Mouse (Mus musculus): ENCODE results near the gene Ube2cbp. TPM values are rescaled to one million over a fixed set of nuclear protein-coding genes. Genes with fewer than 3 reads are reported as not detected.
A peak's percentile ranks its signal among the peaks of the same experiment; 100 is the strongest.

Ube2cbp gene
- 9.2 and 9.7 TPM in 2 replicates for polyA plus RNA-seq (2015; fragmentation: Nextera tagmentation; extraction: Ambion mirVana)

DNA sequence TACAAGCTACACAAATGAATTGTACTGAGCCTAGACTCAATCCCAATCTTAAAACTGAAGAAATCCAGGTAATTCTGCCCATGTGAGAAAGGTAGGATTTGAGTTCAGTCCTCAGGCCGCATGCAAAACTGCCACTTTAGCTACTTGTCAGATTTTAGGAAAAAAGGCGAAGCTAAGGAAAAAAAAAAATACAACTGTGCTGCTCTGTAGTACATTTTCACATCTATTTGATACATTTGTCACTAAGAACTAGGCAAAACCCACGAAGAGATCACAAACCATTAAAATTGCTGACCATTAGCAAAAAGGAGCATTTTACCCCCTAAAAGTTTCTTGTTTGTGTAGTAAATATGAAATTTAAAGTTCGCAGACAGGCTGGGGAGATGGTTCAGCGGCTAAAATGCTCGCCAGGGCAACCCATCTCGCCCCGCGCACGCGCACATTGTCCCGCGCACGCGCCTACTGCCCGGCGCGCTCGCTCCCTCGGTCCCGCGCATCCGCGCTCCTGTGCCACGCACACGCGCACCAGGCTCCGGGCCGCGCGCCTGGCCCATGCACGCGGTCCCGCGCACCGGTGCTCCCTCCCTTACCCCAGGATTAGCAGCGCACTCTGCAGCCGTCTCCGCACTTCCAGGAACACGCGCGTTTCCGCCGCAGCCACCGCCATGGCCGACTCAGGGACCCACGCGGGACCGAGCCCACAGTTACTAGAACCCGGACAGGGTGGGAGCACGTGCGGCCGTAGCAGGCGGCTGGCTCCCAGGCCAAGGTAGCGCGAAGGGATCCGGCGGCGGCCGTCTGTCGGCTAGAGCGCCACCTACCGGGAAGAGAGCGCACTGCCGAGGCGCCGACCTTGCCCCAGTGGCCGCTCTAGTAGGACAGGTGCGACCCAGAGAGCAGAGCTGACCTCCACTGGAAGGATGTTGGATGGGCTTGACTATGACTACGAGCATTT lies at the start of gene Ube2cbp:
Ube2cbp (minus strand) TSS at position 800 of the 955 bp plus-strand sequence.
- no peaks in the 10 kb centered on the region for H3K9me3 ChIP-seq
- WGBS, result 2% methylated on average over 70 of the region's 70 CpGs
- ATAC-seq (ENCODE audit: low FRiP score), result peak; percentile 82
- H3K4me1 ChIP-seq (replicated peaks), result peaks cover 28% of the 10 kb centered on the region
- H3K9ac ChIP-seq, result peak within 1 kb of the TSS; percentile 85
- peak within 1 kb of the TSS; percentile 65 for H3K4me3 ChIP-seq
- no peaks in the 10 kb centered on the region for H3K36me3 ChIP-seq
- H3K27ac ChIP-seq, result peak within 1 kb of the TSS; percentile 88
- peak within 1 kb of the TSS; percentile 55 for H3K4me2 ChIP-seq
- 0 out of 2 replicates have a peak, but pooled peaks cover 10% of the 10 kb centered on the region for H3K27me3 ChIP-seq

GRCm38 (mm10) chr9:86514390-86514789 lies 49.6 kb upstream of the Ube2cbp start:
- Histone ChIP-seq H3K4me1 (replicated peaks) (no peaks in the 10 kb centered on the region), H3K9ac (no peak overlapping the region), H3K27ac (no peak overlapping the region), H3K4me3 (no peak overlapping the region), H3K36me3 (peaks cover 71% of the 10 kb centered on the region), H3K4me2 (no peak overlapping the region), H3K27me3 (no peaks in the 10 kb centered on the region), H3K9me3 (no peaks in the 10 kb centered on the region)
- ATAC-seq (ENCODE audit: low FRiP score), result no peak
- 87% methylated on average over 3 of the region's 3 CpGs for WGBS

GRCm38 (mm10) chr9:86513733-86514132 lies 49.0 kb upstream of the Ube2cbp start:
- H3K9ac ChIP-seq, result no peak overlapping the region
- H3K4me1 ChIP-seq (replicated peaks), result no peaks in the 10 kb centered on the region
- H3K4me3 ChIP-seq, result no peak overlapping the region
- no peaks in the 10 kb centered on the region for H3K9me3 ChIP-seq
- H3K4me2 ChIP-seq, result no peak overlapping the region
- no peaks in the 10 kb centered on the region for H3K27me3 ChIP-seq
- H3K36me3 ChIP-seq, result peaks cover 66% of the 10 kb centered on the region
- 66% methylated on average over 5 of the region's 5 CpGs for WGBS
- H3K27ac ChIP-seq, result no peak overlapping the region
- no peak for ATAC-seq (ENCODE audit: low FRiP score)

DNA sequence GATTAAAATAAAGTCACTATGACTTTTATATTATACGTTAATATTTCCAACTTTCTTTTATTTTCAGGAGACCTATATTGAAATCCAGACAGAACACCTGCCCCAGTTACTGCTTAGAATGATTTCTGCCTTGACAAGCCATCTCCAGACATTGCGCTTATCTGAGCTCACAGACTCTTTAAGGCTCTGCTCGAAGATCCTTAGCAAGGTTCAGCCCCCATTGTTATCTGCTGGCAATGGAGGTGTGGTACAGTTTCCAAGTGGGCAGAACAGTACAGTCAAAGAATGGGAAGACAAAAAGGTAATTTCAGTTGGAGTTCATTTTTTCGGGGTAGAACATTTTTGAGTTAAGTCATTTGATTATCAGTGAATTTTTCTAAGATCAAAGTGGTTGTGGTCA lies 42.7 kb upstream of the Ube2cbp start:
- no peak overlapping the region for H3K4me2 ChIP-seq
- peaks cover 42% of the 10 kb centered on the region for H3K36me3 ChIP-seq
- no peak overlapping the region for H3K27ac ChIP-seq
- no peaks in the 10 kb centered on the region for H3K27me3 ChIP-seq
- ATAC-seq (ENCODE audit: low FRiP score), result no peak
- H3K4me1 ChIP-seq (replicated peaks), result no peaks in the 10 kb centered on the region
- H3K9ac ChIP-seq, result no peak overlapping the region
- WGBS, result 91% methylated on average over 4 of the region's 4 CpGs
- H3K9me3 ChIP-seq, result no peaks in the 10 kb centered on the region
- H3K4me3 ChIP-seq, result no peak overlapping the region

DNA sequence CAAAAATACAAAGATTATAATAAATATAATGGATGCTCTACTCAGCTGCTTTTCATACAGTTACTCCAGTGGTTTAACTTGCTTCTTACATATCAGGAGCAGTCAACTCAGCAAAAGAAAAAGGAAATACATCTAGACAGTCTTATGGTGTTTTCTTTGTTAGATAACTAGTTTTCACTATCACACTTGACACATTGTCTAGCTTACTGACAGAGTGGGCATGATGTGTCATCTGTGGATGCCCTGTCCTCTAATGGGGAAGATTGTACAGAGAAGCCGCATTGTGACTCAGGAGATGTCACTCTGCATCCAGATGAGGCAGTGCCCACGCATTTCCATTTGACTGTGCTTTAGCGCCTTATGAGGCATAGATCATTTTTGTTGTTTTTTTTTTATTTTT lies 34.3 kb upstream of the Ube2cbp start:
- H3K9ac ChIP-seq, result no peak overlapping the region
- H3K36me3 ChIP-seq, result peaks cover 51% of the 10 kb centered on the region
- H3K27ac ChIP-seq, result no peak overlapping the region
- H3K27me3 ChIP-seq, result no peaks in the 10 kb centered on the region
- WGBS, result over 99% methylated on average over 3 of the region's 3 CpGs
- H3K9me3 ChIP-seq, result no peaks in the 10 kb centered on the region
- H3K4me2 ChIP-seq, result no peak overlapping the region
- no peaks in the 10 kb centered on the region for H3K4me1 ChIP-seq (replicated peaks)
- ATAC-seq (ENCODE audit: low FRiP score), result no peak
- no peak overlapping the region for H3K4me3 ChIP-seq

- Histone ChIP-seq H3K27ac (no peak overlapping the region), H3K9me3 (no peaks in the 10 kb centered on the region), H3K27me3 (no peaks in the 10 kb centered on the region)
Measured at GRCm38 (mm10) chr9:86496261-86496660, 31.5 kb upstream of the Ube2cbp start.

DNA sequence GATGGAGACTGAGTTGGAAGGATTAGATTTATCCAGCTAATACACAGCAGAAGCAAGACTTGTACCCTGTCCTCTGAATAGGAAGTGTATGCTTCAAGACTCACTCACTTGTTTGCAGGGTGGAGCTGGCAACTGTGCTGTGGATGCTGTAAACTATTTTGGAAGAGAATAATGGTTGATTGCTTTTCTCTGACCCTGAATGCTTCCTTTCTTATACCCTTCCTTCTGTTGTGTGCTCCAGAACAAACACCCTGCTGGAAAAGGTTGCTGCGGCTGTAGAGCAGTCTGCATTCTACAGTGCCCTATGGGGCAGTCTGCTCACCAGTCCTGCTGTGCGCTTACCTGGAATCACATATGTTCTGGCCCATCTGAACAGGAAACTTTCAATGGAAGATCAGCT lies 27.0 kb upstream of the Ube2cbp start:
- 85% methylated on average over 2 of the region's 2 CpGs for WGBS
- no peak overlapping the region for H3K4me3 ChIP-seq
- no peak overlapping the region for H3K27ac ChIP-seq
- ATAC-seq (ENCODE audit: low FRiP score), result no peak
- H3K9ac ChIP-seq, result no peak overlapping the region
- H3K4me2 ChIP-seq, result no peak overlapping the region
- peaks cover 45% of the 10 kb centered on the region for H3K36me3 ChIP-seq
- H3K4me1 ChIP-seq (replicated peaks), result no peaks in the 10 kb centered on the region
- no peaks in the 10 kb centered on the region for H3K27me3 ChIP-seq
- no peaks in the 10 kb centered on the region for H3K9me3 ChIP-seq

More at GRCm38 (mm10) chr9:86496261-86496660, 31.5 kb upstream of the Ube2cbp start:
- Histone ChIP-seq H3K4me3 (no peak overlapping the region), H3K4me1 (replicated peaks) (no peaks in the 10 kb centered on the region), H3K9ac (no peak overlapping the region), H3K4me2 (no peak overlapping the region), H3K36me3 (peaks cover 55% of the 10 kb centered on the region)
- WGBS, result 92% methylated on average over 4 of the region's 4 CpGs
- no peak for ATAC-seq (ENCODE audit: low FRiP score)

- 90% methylated on average over 1 of the region's 1 CpGs for WGBS
- Histone ChIP-seq H3K9me3 (no peaks in the 10 kb centered on the region), H3K27me3 (no peaks in the 10 kb centered on the region), H3K27ac (no peak overlapping the region), H3K4me1 (replicated peaks) (0 out of 2 replicates have a peak, but pooled peaks cover 2% of the 10 kb centered on the region), H3K4me2 (no peak overlapping the region), H3K4me3 (no peak overlapping the region), H3K9ac (no peak overlapping the region), H3K36me3 (no peaks in the 10 kb centered on the region)
- ATAC-seq (ENCODE audit: low FRiP score), result no peak
Measured at GRCm38 (mm10) chr9:86482236-86482635, 17.5 kb upstream of the Ube2cbp start.

- WGBS, result 87% methylated on average over 5 of the region's 5 CpGs
- Histone ChIP-seq H3K9ac (no peak overlapping the region), H3K4me3 (no peak overlapping the region), H3K36me3 (no peaks in the 10 kb centered on the region), H3K4me2 (no peak overlapping the region), H3K4me1 (replicated peaks) (0 out of 2 replicates have a peak, but pooled peaks cover 2% of the 10 kb centered on the region), H3K27ac (no peak overlapping the region), H3K27me3 (no peaks in the 10 kb centered on the region), H3K9me3 (no peaks in the 10 kb centered on the region)
- no peak for ATAC-seq (ENCODE audit: low FRiP score)
Measured at GRCm38 (mm10) chr9:86478414-86479093, 13.8 kb upstream of the Ube2cbp start.

- 85% methylated on average over 5 of the region's 5 CpGs for WGBS
- no peak overlapping the region for H3K27ac ChIP-seq
- H3K9ac ChIP-seq, result no peak overlapping the region
- H3K4me3 ChIP-seq, result no peak overlapping the region
- H3K4me1 ChIP-seq (replicated peaks), result no peaks in the 10 kb centered on the region
- no peaks in the 10 kb centered on the region for H3K27me3 ChIP-seq
- no peak overlapping the region for H3K4me2 ChIP-seq
- no peak for ATAC-seq (ENCODE audit: low FRiP score)
- H3K9me3 ChIP-seq, result no peaks in the 10 kb centered on the region
- H3K36me3 ChIP-seq, result no peaks in the 10 kb centered on the region
Measured at GRCm38 (mm10) chr9:86476763-86477162, 12.0 kb upstream of the Ube2cbp start.

DNA sequence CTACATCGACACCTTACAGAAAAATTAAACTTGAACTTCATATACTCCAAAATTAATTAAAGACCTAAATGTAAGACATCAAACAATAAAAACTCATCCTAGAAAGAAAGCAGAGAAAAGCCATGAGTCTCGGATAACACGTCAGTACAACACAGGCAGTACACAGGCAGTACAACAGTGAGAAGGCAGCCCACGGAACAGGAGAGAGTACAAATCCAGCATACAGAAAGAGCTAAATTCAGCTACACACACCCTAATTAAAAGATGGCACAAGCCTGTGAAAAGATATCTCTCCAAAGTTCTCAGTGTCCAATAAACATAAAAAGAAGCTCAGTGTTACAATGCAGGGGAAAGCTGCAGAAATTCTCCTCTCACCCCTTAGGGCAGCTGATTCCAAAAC lies 11.2 kb upstream of the Ube2cbp start:
- Histone ChIP-seq H3K4me1 (replicated peaks) (no peaks in the 10 kb centered on the region), H3K9me3 (no peaks in the 10 kb centered on the region), H3K36me3 (no peaks in the 10 kb centered on the region), H3K27me3 (no peaks in the 10 kb centered on the region), H3K27ac (no peak overlapping the region), H3K4me3 (no peak overlapping the region), H3K4me2 (no peak overlapping the region), H3K9ac (no peak overlapping the region)
- 95% methylated on average over 4 of the region's 4 CpGs for WGBS
- no peak for ATAC-seq (ENCODE audit: low FRiP score)

Measured in hindbrain, embryonic 13.5 days (tissue).